Mouse (Mus musculus) adrenal gland, adult 18-20 months (tissue): ENCODE data around the gene Smim13. TPM values are rescaled to one million over a fixed set of nuclear protein-coding genes. Genes with fewer than 3 reads are reported as not detected.
"Not testable (repeated sequence)": the region's sequence is repeated elsewhere in the genome, so short reads cannot be mapped to it uniquely, and the experiment has no call there.

Experiments
- DNase-seq, 2 experiments: peaks; one replicate each; pipeline ENCODE4 v3.0.0; 2021 to 2022; ENCODE audit warnings: low spot score in 2 of 2
- long read RNA-seq, 2 experiments: library from polyadenylated mRNA; stranded (forward); transcript quantifications; one replicate each; pipeline ENCODE4 v2.0.0; 2021
- total RNA-seq, 2 experiments: library from RNA; stranded (reverse); gene quantifications; 1 replicate in 1 of 2; 2 replicates in 1 of 2; pipeline ENCODE4 v1.2.3; 2021

The Smim13 gene
- 1 to 10 TPM; 9.7 to 9.8 TPM for total RNA-seq
- long read RNA-seq, experiment 1, full-length matches to known transcripts: 6 of 7 reads
- long read RNA-seq, experiment 1, partial matches to known transcripts: 1 of 7 reads
- long read RNA-seq, experiment 1, other reads (novel, unspliced or antisense): 0 of 7 reads
- long read RNA-seq, experiment 2, full-length matches to known transcripts: 25 of 30 reads
- long read RNA-seq, experiment 2, partial matches to known transcripts: 0 of 30 reads
- long read RNA-seq, experiment 2, other reads (novel, unspliced or antisense): 5 of 30 reads

- DNase-seq: peak; percentile 85 to 88
Observed at GRCm38 (mm10) chr13:41249538-41250317, at the start of gene Smim13. Smim13 (plus strand) TSS chr13:41249844.

DNA sequence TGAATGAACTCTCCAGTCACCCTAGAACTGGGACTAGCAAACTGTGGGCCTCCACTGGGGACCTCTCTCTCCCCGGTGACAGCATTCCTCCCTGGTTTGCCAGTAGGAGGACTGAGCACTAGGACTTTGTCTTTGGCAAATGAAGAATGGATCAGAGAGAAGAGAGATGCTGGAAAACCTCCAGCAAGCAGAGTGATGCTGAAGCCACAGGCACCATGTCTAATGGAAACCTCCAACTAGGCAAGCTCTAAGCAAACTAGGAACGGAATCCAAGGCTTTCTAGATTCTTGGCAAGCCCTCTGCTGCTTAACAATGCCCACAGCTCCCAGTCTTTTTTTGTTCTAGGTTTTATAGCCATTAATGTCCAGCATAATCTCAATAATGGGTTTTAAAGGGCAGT is 48.8 kb upstream of the Smim13 start:
- DNase-seq: no peak

DNA sequence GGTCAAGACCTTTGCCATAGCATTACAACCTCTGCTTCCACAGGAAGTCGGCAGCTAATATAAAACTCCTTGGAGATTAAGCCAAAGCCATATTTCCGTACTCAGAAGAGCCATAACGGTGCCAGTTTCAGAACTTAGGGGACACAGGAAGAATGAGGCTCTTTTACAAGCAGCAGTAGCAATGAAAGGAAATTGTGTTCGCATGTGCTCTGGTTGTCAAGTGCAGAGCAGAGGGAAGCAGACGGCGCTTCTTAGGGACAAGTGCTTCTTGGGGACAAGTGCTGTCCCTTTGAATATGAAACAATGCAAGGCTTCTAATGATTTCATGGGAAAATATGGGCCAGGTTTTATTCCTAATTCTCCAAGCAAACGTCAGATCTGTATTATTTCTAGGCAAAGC is 46.4 kb upstream of the Smim13 start:
- no peak for DNase-seq

DNA sequence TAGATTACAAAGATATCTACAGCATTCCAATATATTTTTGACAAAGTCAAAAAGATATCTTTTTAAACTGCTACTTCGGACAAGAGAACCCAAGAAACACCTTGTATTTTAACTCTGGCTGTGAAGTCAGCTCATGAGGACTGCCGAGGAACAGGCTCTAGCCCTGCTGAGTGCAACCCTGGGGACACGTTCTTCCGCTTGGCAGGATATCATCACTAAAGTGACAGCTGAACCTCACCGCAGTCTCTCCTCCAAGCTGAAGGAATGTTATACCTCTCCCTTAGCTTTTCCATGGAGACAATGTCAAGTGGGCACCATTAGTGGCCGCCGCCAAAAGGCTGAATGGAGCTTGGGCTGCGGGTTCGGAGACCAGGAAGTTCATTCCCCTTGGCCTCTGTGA is 46.0 kb upstream of the Smim13 start:
- no peak for DNase-seq

DNA sequence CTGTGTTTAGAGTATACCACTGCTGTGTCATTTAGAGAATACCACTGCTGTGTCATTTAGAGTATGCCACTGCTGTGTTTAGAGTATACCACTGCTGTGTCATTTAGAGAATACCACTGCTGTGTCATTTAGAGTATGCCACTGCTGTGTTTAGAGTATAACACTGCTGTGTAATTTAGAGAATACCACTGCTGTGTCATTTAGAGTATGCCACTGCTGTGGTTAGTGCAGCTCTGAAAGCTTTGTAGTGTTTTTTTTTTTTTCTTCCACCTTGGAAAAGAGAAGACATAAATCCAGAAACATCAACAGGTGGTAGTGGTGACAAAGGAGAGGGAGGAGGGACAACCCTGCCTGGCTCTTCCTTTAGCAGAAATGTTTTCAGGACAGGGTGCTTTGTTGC is 44.1 kb upstream of the Smim13 start:
- DNase-seq: not testable (repeated sequence)

DNA sequence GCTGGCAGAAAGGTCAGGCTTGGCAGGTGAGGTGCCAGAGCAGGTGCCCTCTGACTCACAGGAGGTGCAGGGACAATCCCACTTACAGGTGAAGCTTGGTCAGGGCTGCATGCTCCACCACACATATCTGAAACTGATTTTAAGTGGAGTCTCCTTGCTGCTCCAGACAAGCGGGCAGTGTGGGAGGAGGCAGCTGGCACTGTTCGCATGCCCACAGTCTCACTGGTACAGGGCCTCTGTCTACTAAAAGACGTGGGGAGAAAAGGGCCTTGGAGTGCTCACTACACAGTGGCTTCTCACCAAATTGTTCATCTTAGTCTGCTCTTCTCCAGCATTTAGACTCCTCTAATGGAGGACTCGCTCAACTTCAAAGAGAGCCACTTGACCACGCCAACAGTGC is 43.4 kb upstream of the Smim13 start:
- no peak for DNase-seq

GRCm38 (mm10) chr13:41211276-41211675 is 38.4 kb upstream of the Smim13 start:
- DNase-seq: no peak

DNA sequence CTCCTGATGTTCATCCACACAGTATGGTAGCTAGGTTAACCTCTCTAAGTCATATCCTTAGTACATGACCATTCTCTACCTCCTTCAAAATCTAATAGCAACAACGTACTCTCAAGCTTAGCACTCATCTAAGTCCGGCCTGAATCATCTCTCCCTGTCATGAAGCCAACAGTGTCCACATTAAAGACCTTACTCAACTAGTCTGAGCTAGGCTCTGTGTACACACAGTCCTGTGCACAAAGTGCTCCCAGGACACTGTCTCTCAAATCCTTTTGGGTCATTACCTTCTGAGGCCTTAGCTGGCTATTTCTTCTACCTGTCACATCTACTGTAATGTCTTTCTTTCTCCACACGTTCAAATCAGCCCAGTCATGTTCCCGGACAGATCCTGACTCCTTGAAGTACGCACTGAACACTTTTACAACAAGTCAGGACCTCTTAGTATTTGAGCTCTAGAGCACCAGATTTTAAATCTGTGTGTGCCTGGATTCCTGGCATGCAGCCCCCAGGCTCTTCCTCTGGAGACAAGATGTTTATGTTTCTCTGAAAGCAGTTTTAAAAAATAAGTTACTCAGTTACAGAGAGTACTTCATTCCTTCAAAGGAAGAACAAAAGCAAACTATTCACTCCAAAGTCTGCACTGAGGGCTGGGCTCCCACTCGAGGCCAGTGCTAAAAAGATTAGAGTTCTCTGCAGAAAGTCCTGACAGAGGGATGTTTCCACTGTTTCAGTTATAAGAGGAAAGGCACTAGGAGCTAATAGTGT is 36.9 kb upstream of the Smim13 start:
- DNase-seq: no peak

GRCm38 (mm10) chr13:41215669-41216068 is 34.0 kb upstream of the Smim13 start:
- DNase-seq: no peak

- no peak for DNase-seq
Observed at GRCm38 (mm10) chr13:41216236-41216635, 33.4 kb upstream of the Smim13 start.

- DNase-seq: no peak
Observed at GRCm38 (mm10) chr13:41219056-41219455, 30.6 kb upstream of the Smim13 start.

GRCm38 (mm10) chr13:41219687-41220303 is 29.8 kb upstream of the Smim13 start:
- peak in 1 of 2 experiments; percentile 6 for DNase-seq

GRCm38 (mm10) chr13:41220304-41220834 is 29.3 kb upstream of the Smim13 start, which contains the start of gene Elovl2:
Elovl2 (minus strand) TSS chr13:41220405.
- DNase-seq: peak; percentile 63 to 65

GRCm38 (mm10) chr13:41226513-41226912 is 23.1 kb upstream of the Smim13 start:
- DNase-seq: no peak

DNA sequence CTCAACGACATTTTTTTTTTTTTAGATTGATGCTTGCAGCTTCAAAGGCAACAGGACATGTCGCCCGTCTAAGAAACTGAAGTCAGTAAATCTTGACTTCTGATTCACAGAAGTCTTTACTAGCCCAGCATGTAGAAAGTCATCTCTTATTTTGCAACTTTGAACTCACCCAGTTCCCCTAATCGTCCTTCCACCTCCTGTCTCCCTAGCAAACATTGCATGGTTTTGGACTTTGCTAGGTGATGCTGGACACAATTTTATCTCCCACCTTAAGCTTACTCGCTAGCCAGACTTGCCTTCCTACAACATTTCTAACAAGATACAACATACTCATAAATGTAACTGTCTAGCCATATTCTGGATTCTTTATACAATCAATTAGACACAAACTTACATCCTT is 21.6 kb upstream of the Smim13 start:
- no peak for DNase-seq

DNA sequence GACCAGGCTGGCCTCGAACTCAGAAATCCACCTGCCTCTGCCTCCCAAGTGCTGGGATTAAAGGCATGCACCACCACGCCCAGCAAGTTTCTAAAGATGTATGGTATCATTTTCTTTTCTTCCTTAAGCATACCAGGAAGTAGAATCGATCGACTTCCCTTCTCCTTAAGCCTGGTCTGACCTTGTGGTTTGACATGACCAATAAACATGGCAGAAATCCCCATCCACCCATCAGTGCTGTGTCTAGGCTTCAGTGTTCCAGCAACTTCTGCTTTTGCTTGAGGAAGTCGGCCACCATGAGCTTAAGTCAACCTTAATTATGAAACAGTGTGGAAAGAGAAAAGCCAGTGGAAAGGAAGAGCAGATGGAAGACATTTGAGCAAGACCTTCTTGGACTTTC is 19.4 kb upstream of the Smim13 start:
- no peak for DNase-seq

GRCm38 (mm10) chr13:41231389-41231983 is 18.2 kb upstream of the Smim13 start:
- DNase-seq: no peak

- no peak for DNase-seq
Observed at GRCm38 (mm10) chr13:41232209-41232608, 17.4 kb upstream of the Smim13 start.

- DNase-seq: no peak
Observed at GRCm38 (mm10) chr13:41233241-41233640, 16.4 kb upstream of the Smim13 start.

- DNase-seq: no peak
Observed at GRCm38 (mm10) chr13:41235181-41235580, 14.5 kb upstream of the Smim13 start.
